Mouse (Mus musculus) kidney, postnatal 4 days (tissue): ENCODE data around the gene Ddx54.

Experiments used
- DNase-seq, 2 experiments: peaks; one replicate each; pipeline ENCODE4 v3.0.0; 2021; ENCODE audit warnings: mixed read lengths in 2 of 2

Ddx54 gene

GRCm38 (mm10) chr5:120647361-120647760 is 34.8 kb downstream of the Ddx54 start:
- DNase-seq, result no peak

- no peak for DNase-seq
Measured at GRCm38 (mm10) chr5:120647814-120648491, 35.4 kb downstream of the Ddx54 start.

GRCm38 (mm10) chr5:120648569-120649373 is 36.2 kb downstream of the Ddx54 start, which contains the start of gene Rasal1:
Gene Rasal1, plus strand, starts transcription at chr5:120648812.
- DNase-seq, result peak; percentile 66 to 76

GRCm38 (mm10) chr5:120649374-120649933 is 36.9 kb downstream of the Ddx54 start:
- DNase-seq, result no peak

GRCm38 (mm10) chr5:120649938-120650337 is 37.4 kb downstream of the Ddx54 start:
- DNase-seq, result no peak

GRCm38 (mm10) chr5:120651230-120651629 is 38.7 kb downstream of the Ddx54 start:
- DNase-seq, result no peak

- no peak for DNase-seq
Measured at GRCm38 (mm10) chr5:120652915-120653701, 40.6 kb downstream of the Ddx54 start.

- no peak for DNase-seq
Measured at GRCm38 (mm10) chr5:120653873-120654272, 41.3 kb downstream of the Ddx54 start.

GRCm38 (mm10) chr5:120656281-120656751 is 43.8 kb downstream of the Ddx54 start:
- DNase-seq, result no peak

GRCm38 (mm10) chr5:120660816-120661215 is 48.3 kb downstream of the Ddx54 start:
- no peak for DNase-seq

GRCm38 (mm10) chr5:120664888-120665287 is 52.3 kb downstream of the Ddx54 start:
- no peak for DNase-seq

GRCm38 (mm10) chr5:120668761-120669160 is 56.2 kb downstream of the Ddx54 start:
- no peak for DNase-seq

- DNase-seq, result no peak
Measured at GRCm38 (mm10) chr5:120670132-120670531, 57.6 kb downstream of the Ddx54 start.

GRCm38 (mm10) chr5:120671865-120672264 is 59.3 kb downstream of the Ddx54 start:
- DNase-seq, result no peak

- peak; percentile 70 to 74 for DNase-seq
Measured at GRCm38 (mm10) chr5:120673626-120674025, 61.1 kb downstream of the Ddx54 start.

GRCm38 (mm10) chr5:120674229-120675145 is 61.9 kb downstream of the Ddx54 start:
- DNase-seq, result peak; percentile 75 to 85

GRCm38 (mm10) chr5:120677516-120677915 is 65.0 kb downstream of the Ddx54 start:
- peak; percentile 41 to 49 for DNase-seq
